Mouse (Mus musculus): ENCODE data around the gene Gba2. TPM values are rescaled to one million over a fixed set of nuclear protein-coding genes. Genes with fewer than 3 reads are reported as not detected.

Gba2 gene
- 50.5 and 53.4 TPM in 2 replicates for polyA plus RNA-seq (2014; fragmentation: Nextera tagmentation; extraction: Ambion mirVana)

DNA sequence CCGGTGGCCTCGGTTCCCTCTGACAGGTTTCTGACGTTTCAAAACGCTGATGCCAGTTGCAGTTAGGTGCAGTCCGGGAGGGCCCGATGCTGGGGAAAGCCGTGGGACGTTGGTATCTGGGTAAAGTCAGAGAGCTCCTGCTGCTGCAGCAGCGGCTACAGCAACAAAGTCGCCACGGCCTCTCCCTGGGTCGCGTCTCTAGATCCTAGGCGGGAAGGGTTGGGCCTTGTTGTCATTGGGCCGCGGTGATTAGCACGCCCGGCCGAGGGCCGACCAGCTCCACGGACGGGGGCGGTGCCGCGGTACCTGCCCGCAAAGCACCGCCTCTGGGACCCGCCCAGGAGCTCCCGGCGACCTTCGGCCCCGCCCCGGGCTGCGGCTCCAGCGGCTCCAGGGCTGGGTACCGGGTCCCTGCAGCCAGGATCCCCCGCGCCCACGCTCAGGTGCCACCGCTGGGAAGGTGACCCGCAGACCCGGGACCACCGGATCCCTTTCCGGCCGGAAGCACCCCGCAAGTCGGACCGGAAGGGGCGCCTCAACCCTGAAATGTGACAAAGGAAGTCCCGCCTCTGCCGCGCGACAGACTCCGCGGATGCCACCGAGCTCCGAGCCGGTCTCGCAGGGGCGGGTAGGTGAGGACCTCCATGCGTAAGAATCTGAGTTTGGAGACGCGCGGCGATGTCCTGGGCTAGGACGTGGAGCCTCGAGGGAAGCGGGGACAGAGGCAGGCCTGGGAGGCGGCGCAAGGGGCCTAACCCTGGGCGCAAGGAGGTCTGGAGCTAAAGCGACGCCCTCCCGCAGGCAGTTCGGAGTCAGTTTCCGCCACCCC lies at the start of gene Gba2, which contains the start of gene Rgp1:
Gba2 (minus strand) TSS at position 498 of the 829 bp plus-strand sequence.
Rgp1 (plus strand) TSS at position 340 of the 829 bp plus-strand sequence.
- Histone ChIP-seq H3K4me1 (ENCODE audit: control insufficient read depth, insufficient read depth, low read length) (peaks cover 39% of the 10 kb centered on the region), H3K36me3 (ENCODE audit: control insufficient read depth, insufficient read depth, low read length) (peaks cover 38% of the 10 kb centered on the region), H3K4me2 (ENCODE audit: low read length) (peak within 1 kb of the TSS; percentile 83), H3K27me3 (ENCODE audit: control insufficient read depth, insufficient read depth, low read length) (no peaks in the 10 kb centered on the region), H3K4me3 (replicated peaks; ENCODE audit: low read depth, low read length) (peak within 1 kb of the TSS; percentile 85), H3K9me3 (ENCODE audit: control insufficient read depth, low read length) (no peaks in the 10 kb centered on the region), H3K9ac (replicated peaks; ENCODE audit: low read length) (peak within 1 kb of the TSS; percentile 88), H3K27ac (replicated peaks; ENCODE audit: low read depth, low read length) (peak within 1 kb of the TSS; percentile 85)
- ATAC-seq (ENCODE audit: low FRiP score, low TSS enrichment) = peak; percentile 82
- peak; percentile 91 for DNase-seq
- under 1% methylated on average over 76 of the region's 76 CpGs for WGBS

DNA sequence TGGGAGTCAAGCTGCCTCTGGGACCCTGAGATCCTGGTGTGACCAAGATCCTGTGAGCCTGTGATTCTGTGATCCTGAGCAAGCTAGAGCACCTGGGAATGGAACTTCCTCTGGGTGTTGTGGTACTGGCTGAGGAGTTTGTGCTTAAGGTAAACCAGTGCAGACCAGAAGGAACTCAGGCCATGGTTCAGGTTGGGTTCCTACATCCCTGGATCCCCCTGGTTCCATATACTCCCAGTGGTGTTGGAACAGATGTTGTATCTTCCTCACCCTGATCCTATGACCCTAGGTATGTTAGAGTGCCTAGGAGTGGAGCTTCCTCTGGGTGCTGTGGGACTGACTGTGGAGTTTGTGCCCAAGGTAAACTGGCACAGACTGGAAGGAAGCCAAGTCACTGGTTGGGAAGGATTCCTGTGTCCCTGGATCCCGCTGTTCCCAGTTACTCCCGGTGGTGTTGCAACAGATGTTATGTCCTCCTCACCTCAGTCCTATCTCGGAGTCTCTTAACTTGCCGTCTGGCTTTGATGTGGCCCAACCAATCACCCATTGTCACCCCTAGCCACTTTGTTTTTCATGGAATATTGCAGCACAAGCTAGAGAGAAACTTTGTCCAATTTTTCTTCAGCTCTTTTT lies 41.6 kb upstream of the Gba2 start:
- Histone ChIP-seq H3K4me3 (replicated peaks; ENCODE audit: low read depth, low read length) (no peak overlapping the region), H3K4me1 (ENCODE audit: control insufficient read depth, insufficient read depth, low read length) (no peaks in the 10 kb centered on the region), H3K9me3 (ENCODE audit: control insufficient read depth, low read length) (peaks cover 6% of the 10 kb centered on the region; the same call in 1 of the 2 replicates), H3K4me2 (ENCODE audit: low read length) (no peak overlapping the region), H3K27ac (replicated peaks; ENCODE audit: low read depth, low read length) (no peak overlapping the region), H3K36me3 (ENCODE audit: control insufficient read depth, insufficient read depth, low read length) (no peaks in the 10 kb centered on the region), H3K9ac (replicated peaks; ENCODE audit: low read length) (no peak overlapping the region), H3K27me3 (ENCODE audit: control insufficient read depth, insufficient read depth, low read length) (no peaks in the 10 kb centered on the region)
- ATAC-seq (ENCODE audit: low FRiP score, low TSS enrichment) (no peak), DNase-seq (no peak)
- WGBS = 88% methylated on average over 4 of the region's 4 CpGs

GRCm38 (mm10) chr4:43613060-43613730 lies 34.5 kb upstream of the Gba2 start:
- H3K4me2 ChIP-seq (ENCODE audit: low read length) = no peak overlapping the region
- H3K36me3 ChIP-seq (ENCODE audit: control insufficient read depth, insufficient read depth, low read length) = no peaks in the 10 kb centered on the region
- no peaks in the 10 kb centered on the region for H3K4me1 ChIP-seq (ENCODE audit: control insufficient read depth, insufficient read depth, low read length)
- no peak overlapping the region for H3K4me3 ChIP-seq (replicated peaks; ENCODE audit: low read depth, low read length)
- DNase-seq (no peak), ATAC-seq (ENCODE audit: low FRiP score, low TSS enrichment) (no peak)
- H3K9ac ChIP-seq (replicated peaks; ENCODE audit: low read length) = no peak overlapping the region
- no peaks in the 10 kb centered on the region for H3K9me3 ChIP-seq (ENCODE audit: control insufficient read depth, low read length)
- WGBS = 70% methylated on average over 3 of the region's 3 CpGs
- no peak overlapping the region for H3K27ac ChIP-seq (replicated peaks; ENCODE audit: low read depth, low read length)
- H3K27me3 ChIP-seq (ENCODE audit: control insufficient read depth, insufficient read depth, low read length) = no peaks in the 10 kb centered on the region

DNA sequence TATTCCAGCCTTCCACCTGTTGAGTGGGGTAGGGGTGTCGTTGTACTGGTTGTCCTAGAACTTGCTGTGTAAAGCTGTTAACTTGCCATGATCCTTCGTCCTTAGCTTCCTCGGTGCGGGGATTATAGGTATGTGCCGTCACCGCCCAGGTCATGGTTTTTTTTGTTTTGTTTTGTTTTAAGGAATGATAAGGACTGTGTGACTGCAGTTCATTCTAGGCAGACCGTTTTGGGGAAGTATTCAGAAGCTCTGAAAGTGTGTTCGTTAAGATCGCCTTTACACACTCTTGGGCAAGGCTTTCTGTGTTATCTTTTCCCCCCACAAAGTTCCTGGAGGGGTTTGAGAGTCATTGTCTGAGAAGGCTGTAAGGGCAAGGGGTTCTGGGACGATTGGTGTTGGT lies 33.9 kb upstream of the Gba2 start:
- Histone ChIP-seq H3K27me3 (ENCODE audit: control insufficient read depth, insufficient read depth, low read length) (no peaks in the 10 kb centered on the region), H3K4me2 (ENCODE audit: low read length) (no peak overlapping the region), H3K4me3 (replicated peaks; ENCODE audit: low read depth, low read length) (no peak overlapping the region), H3K9me3 (ENCODE audit: control insufficient read depth, low read length) (no peaks in the 10 kb centered on the region), H3K4me1 (ENCODE audit: control insufficient read depth, insufficient read depth, low read length) (no peaks in the 10 kb centered on the region), H3K27ac (replicated peaks; ENCODE audit: low read depth, low read length) (no peak overlapping the region), H3K36me3 (ENCODE audit: control insufficient read depth, insufficient read depth, low read length) (no peaks in the 10 kb centered on the region), H3K9ac (replicated peaks; ENCODE audit: low read length) (no peak overlapping the region)
- ATAC-seq (ENCODE audit: low FRiP score, low TSS enrichment) (no peak), DNase-seq (no peak)
- WGBS = 72% methylated on average over 10 of the region's 10 CpGs

GRCm38 (mm10) chr4:43604751-43605685 lies 26.3 kb upstream of the Gba2 start:
- Histone ChIP-seq H3K4me3 (replicated peaks; ENCODE audit: low read depth, low read length) (no peak overlapping the region), H3K9me3 (ENCODE audit: control insufficient read depth, low read length) (no peaks in the 10 kb centered on the region), H3K27ac (replicated peaks; ENCODE audit: low read depth, low read length) (no peak overlapping the region), H3K9ac (replicated peaks; ENCODE audit: low read length) (no peak overlapping the region), H3K27me3 (ENCODE audit: control insufficient read depth, insufficient read depth, low read length) (no peaks in the 10 kb centered on the region), H3K4me2 (ENCODE audit: low read length) (no peak overlapping the region), H3K4me1 (ENCODE audit: control insufficient read depth, insufficient read depth, low read length) (no peaks in the 10 kb centered on the region), H3K36me3 (ENCODE audit: control insufficient read depth, insufficient read depth, low read length) (no peaks in the 10 kb centered on the region)
- DNase-seq (no peak), ATAC-seq (ENCODE audit: low FRiP score, low TSS enrichment) (no peak)
- 83% methylated on average over 9 of the region's 9 CpGs for WGBS

DNA sequence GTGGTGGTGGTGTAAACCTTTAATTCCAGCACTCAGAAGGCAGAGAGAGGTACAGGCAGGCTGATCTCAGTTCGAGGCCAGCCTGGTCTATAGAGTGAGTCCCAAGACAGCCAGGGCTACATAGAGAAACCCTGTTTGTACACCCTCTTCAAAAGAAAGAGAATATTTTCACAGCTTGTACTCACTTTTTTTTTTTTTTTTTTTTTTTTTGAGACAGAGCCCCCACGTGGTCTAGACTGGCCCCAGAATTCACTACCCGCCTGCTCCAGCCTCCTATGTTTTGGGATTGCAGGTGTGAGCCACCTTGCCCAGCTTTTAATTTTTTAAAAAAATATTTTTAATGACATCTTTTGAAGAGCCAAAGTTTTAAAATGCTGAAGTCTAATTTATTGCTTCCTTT lies 25.4 kb upstream of the Gba2 start:
- no peak overlapping the region for H3K4me3 ChIP-seq (replicated peaks; ENCODE audit: low read depth, low read length)
- WGBS = 77% methylated on average over 3 of the region's 3 CpGs
- H3K9ac ChIP-seq (replicated peaks; ENCODE audit: low read length) = no peak overlapping the region
- ATAC-seq (ENCODE audit: low FRiP score, low TSS enrichment) (no peak), DNase-seq (no peak)
- H3K4me2 ChIP-seq (ENCODE audit: low read length) = no peak overlapping the region
- H3K9me3 ChIP-seq (ENCODE audit: control insufficient read depth, low read length) = no peaks in the 10 kb centered on the region
- H3K36me3 ChIP-seq (ENCODE audit: control insufficient read depth, insufficient read depth, low read length) = no peaks in the 10 kb centered on the region
- no peak overlapping the region for H3K27ac ChIP-seq (replicated peaks; ENCODE audit: low read depth, low read length)
- no peaks in the 10 kb centered on the region for H3K4me1 ChIP-seq (ENCODE audit: control insufficient read depth, insufficient read depth, low read length)
- no peaks in the 10 kb centered on the region for H3K27me3 ChIP-seq (ENCODE audit: control insufficient read depth, insufficient read depth, low read length)

DNA sequence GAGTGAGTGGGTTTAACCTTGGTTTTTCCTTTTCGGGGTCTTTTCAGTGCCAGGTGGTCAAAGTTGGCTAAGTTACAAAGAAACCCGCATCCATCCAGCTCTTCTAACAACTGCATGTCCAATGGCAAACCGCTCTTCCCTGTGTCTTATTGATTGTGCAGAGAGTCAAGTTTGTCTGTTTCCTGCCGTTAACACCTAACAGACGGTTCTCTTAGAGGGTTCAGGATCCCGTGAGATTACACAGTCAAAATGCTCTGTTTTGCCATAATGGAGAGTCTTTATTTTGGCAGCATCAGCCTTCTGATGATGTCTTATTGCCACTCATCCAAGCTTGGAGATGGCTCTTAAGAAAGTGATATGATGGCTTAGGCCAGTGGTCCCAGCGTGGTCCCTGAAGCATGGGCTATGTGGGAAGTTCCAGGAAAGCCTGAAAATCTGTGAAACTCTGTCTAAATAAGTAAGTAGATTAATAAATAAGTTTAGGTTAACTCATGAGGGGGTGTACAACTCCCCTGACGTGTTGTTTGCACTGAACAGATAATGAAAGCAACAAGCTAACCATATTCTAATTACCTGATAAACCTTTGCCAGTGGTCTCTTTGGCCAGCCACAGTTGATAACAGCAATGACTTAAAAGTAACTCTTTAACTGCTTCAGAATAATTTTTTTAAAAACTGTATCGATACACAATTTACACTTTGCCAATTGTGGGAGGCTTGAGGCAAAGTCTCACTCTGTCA lies 21.7 kb upstream of the Gba2 start:
- H3K36me3 ChIP-seq (ENCODE audit: control insufficient read depth, insufficient read depth, low read length) = no peaks in the 10 kb centered on the region
- H3K4me2 ChIP-seq (ENCODE audit: low read length) = no peak overlapping the region
- H3K4me3 ChIP-seq (replicated peaks; ENCODE audit: low read depth, low read length) = no peak overlapping the region
- no peak overlapping the region for H3K27ac ChIP-seq (replicated peaks; ENCODE audit: low read depth, low read length)
- no peaks in the 10 kb centered on the region for H3K27me3 ChIP-seq (ENCODE audit: control insufficient read depth, insufficient read depth, low read length)
- H3K9ac ChIP-seq (replicated peaks; ENCODE audit: low read length) = no peak overlapping the region
- DNase-seq = no peak
- H3K4me1 ChIP-seq (ENCODE audit: control insufficient read depth, insufficient read depth, low read length) = no peaks in the 10 kb centered on the region
- ATAC-seq (ENCODE audit: low FRiP score, low TSS enrichment) = no peak
- no peaks in the 10 kb centered on the region for H3K9me3 ChIP-seq (ENCODE audit: control insufficient read depth, low read length)
- WGBS = 88% methylated on average over 9 of the region's 9 CpGs

Data from midbrain, embryonic 14.5 days (tissue).